Mouse (Mus musculus): ENCODE results near the gene Nxn.
A peak's percentile ranks its signal among the peaks of the same experiment; 100 is the strongest.

Gene Nxn

GRCm38 (mm10) chr11:76401398-76401797 lies 2.5 kb upstream of the Nxn start:
- DNase-seq (ENCODE audit: low spot score in 2 of 2): peak in 1 of 2 experiments; percentile 38

GRCm38 (mm10) chr11:76399587-76400330 lies 819 bp upstream of the Nxn start:
- peak; percentile 53 to 55 for DNase-seq (ENCODE audit: low spot score in 2 of 2)

- DNase-seq (ENCODE audit: low spot score in 2 of 2): no peak
These were observed 585 bp downstream of the Nxn start for GRCm38 (mm10) chr11:76398312-76398797.

- DNase-seq (ENCODE audit: low spot score in 2 of 2): no peak
These were observed 1.2 kb downstream of the Nxn start for GRCm38 (mm10) chr11:76397650-76398311.

- no peak for DNase-seq (ENCODE audit: low spot score in 2 of 2)
These were observed 5.9 kb downstream of the Nxn start for GRCm38 (mm10) chr11:76392996-76393395.

- DNase-seq (ENCODE audit: low spot score in 2 of 2): no peak
These were observed 6.4 kb downstream of the Nxn start for GRCm38 (mm10) chr11:76392532-76392931.

- no peak for DNase-seq (ENCODE audit: low spot score in 2 of 2)
These were observed 10.2 kb downstream of the Nxn start for GRCm38 (mm10) chr11:76388711-76389110.

GRCm38 (mm10) chr11:76387097-76387496 lies 11.8 kb downstream of the Nxn start:
- no peak for DNase-seq (ENCODE audit: low spot score in 2 of 2)

- DNase-seq (ENCODE audit: low spot score in 2 of 2): no peak
These were observed 13.2 kb downstream of the Nxn start for GRCm38 (mm10) chr11:76385746-76386145.

- no peak for DNase-seq (ENCODE audit: low spot score in 2 of 2)
These were observed 13.9 kb downstream of the Nxn start for GRCm38 (mm10) chr11:76385017-76385416.

GRCm38 (mm10) chr11:76384307-76384706 lies 14.6 kb downstream of the Nxn start:
- peak; percentile 47 to 50 for DNase-seq (ENCODE audit: low spot score in 2 of 2)

GRCm38 (mm10) chr11:76382711-76383324 lies 16.1 kb downstream of the Nxn start:
- DNase-seq (ENCODE audit: low spot score in 2 of 2): no peak

- DNase-seq (ENCODE audit: low spot score in 2 of 2): no peak
These were observed 17.6 kb downstream of the Nxn start for GRCm38 (mm10) chr11:76381201-76381885.

GRCm38 (mm10) chr11:76379921-76380544 lies 18.9 kb downstream of the Nxn start:
- no peak for DNase-seq (ENCODE audit: low spot score in 2 of 2)

- DNase-seq (ENCODE audit: low spot score in 2 of 2): no peak
These were observed 22.5 kb downstream of the Nxn start for GRCm38 (mm10) chr11:76376425-76376824.

- DNase-seq (ENCODE audit: low spot score in 2 of 2): no peak
These were observed 24.3 kb downstream of the Nxn start for GRCm38 (mm10) chr11:76374491-76375185.

- DNase-seq (ENCODE audit: low spot score in 2 of 2): no peak
These were observed 26.4 kb downstream of the Nxn start for GRCm38 (mm10) chr11:76372534-76372933.

GRCm38 (mm10) chr11:76372120-76372519 lies 26.8 kb downstream of the Nxn start:
- no peak for DNase-seq (ENCODE audit: low spot score in 2 of 2)

GRCm38 (mm10) chr11:76370491-76370890 lies 28.4 kb downstream of the Nxn start:
- no peak for DNase-seq (ENCODE audit: low spot score in 2 of 2)

GRCm38 (mm10) chr11:76366720-76367119 lies 32.2 kb downstream of the Nxn start:
- DNase-seq (ENCODE audit: low spot score in 2 of 2): no peak

GRCm38 (mm10) chr11:76364038-76364437 lies 34.9 kb downstream of the Nxn start:
- no peak for DNase-seq (ENCODE audit: low spot score in 2 of 2)

All from right cerebral cortex, postnatal 10 days (tissue).